Mouse (Mus musculus) liver, embryonic 14.5 days (tissue): ENCODE data around the gene Arhgap22.

Experiments used
- CTCF ChIP-seq: IDR thresholded peaks from 2 replicates; pipeline ENCODE4 v1.5.1; 2016; ENCODE audit warnings: antibody characterized with exemption, low read depth, control low read depth
- EP300 ChIP-seq: IDR thresholded peaks from 2 replicates; pipeline ENCODE4 v1.6.1; 2016; ENCODE audit warnings: antibody characterized with exemption, low read depth

- no peak for TF ChIP-seq EP300
- TF ChIP-seq CTCF = no peak
Measured at GRCm38 (mm10) chr14:33348146-33348545, 134.3 kb downstream of the Arhgap22 start.
